Mouse (Mus musculus): ENCODE measurements around the gene Plppr2.

- no peak for TF ChIP-seq POLR2A (IDR thresholded peaks at IDR 0.05; ENCODE audit: borderline replicate concordance, extremely low read depth, insufficient read depth, insufficient read length, poor library complexity, severe bottlenecking)
- no peak for TF ChIP-seq CTCF (IDR thresholded peaks at IDR 0.05; ENCODE audit: borderline replicate concordance, extremely low read depth, insufficient read depth, insufficient read length)
Measured at GRCm38 (mm10) chr9:21987592-21988342, 50.9 kb downstream of the Plppr2 start.

Data from brain, embryonic 14.5 days (tissue).